Mouse (Mus musculus): Measurements from ENCODE around the gene F12.
A peak's percentile ranks its signal among the peaks of the same experiment; 100 is the strongest.

The F12 gene

DNA sequence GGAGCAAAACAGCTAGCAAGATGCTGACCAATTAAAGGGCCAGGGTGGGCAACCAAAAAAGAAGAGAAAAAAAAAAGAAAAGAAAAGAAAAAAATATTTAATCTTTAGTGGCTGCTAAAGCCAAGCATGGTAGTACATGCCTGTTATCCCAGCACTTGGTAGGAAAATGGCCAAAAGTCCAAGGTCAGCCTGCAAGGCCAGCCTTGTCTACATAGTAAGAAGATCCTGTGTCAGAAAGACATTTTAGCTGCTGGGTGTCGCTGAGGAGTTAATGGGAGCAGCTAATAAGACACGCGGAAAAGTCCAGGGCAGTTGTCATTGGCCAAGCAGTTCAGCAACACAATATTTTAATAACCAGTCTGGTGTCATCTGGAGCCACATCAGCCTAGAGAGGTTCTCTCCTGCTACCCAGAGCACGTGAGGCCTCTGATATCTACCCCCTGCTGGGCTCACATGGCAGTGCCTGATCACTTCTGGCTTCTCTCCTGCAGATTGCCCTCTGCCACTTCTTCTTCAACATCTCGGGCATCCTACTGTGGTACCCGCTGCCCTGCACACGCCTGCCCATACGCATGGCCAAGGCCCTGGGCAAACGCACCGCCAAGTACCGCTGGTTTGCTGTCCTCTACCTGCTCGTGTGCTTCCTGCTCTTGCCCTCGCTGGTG, 13.8 kb downstream of the F12 start:
- DNase-seq = no peak

DNA sequence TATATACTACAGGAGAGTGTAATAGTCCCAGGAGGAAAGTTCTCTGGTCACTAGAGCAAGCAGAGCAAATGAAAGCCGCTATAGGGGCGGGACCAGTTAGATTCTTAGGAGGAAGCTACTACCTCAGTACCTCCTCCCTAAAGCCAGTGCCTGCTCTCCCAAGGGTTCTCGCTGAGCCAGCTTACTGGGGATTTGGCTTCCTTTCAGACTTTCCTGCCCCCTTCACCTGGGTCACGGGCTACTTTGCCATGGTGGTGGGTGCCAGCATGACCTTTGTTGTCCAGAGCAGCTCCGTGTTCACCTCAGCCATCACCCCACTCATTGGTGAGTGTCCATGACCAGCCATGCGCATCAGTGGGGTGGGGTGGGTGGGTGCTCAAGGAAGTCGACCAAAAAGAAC, 14.8 kb downstream of the F12 start:
- DNase-seq = no peak

DNA sequence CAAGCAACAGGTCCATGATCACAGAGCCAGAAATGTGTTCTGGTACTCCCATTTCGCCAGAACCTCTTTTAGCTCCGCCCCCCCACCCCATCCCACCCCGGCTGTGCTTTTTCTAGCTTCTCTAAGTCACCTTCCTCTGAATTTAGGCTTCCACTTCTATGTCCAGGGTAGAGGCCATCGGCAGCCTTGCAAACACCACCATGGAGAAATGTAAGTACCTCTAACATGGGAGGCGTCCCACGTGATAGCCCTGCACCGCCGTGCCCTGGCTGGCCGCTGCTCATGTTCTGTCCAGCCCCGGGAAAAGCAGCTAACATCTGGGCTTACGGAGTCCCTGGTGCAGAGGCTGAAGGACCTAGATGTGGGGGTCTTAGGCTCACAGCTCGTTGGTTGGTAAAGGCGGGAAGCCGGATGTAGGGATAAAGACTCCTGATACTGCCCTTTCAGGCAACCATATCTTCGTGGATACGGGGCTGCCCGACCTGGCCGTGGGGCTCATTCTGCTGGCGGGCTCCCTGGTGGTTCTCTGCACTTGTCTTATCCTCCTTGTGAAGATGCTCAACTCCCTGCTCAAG, 18.0 kb downstream of the F12 start:
- DNase-seq = no peak

DNA sequence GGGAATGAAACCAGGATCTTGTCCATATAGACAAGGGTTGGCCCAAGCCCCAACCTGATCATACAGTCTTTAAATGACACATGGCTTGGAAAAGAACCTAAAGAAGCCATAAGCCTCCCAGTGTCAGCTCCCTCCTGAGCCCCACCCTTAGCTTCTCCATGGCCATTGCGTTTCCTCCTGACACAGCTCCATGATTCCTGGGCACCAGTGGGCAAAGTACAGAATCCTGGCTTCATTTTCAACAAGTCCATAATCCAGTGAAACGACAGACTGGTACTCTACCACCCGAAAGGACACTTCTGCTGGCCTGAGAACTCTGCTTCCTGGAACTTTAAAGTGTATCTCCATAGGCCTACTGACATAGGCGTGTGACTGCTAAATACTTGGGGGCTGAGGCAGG, 19.3 kb downstream of the F12 start:
- no peak for DNase-seq

DNA sequence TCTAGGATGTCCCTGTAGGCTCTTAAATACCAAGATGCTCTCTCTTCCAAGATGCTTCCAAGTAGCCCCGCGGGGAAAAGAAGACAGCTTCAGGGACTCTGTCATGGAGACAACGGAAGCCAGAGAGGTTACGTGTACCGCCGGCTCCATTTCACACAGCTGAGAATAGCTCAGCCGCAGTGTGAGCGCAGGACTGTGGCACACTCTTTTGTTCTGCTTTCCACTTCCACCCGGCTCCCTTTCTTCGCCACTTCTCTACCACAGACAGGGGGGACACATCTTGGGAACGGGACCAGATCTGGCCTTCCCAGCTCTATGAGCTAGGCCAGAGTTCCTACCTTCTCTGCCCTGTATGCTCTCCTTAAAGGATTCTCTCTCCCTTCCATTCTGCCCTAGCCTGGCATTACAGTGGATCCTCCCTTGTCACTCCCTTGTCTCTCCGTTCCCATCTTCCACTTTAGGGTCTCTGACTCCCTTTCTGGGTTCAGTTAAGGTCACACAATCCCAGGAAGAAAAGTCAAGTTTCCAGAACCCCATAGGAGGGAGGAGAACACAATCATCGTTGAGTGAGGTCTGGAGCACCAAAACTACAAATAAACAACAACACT, 20.7 kb downstream of the F12 start:
- no peak for DNase-seq

DNA sequence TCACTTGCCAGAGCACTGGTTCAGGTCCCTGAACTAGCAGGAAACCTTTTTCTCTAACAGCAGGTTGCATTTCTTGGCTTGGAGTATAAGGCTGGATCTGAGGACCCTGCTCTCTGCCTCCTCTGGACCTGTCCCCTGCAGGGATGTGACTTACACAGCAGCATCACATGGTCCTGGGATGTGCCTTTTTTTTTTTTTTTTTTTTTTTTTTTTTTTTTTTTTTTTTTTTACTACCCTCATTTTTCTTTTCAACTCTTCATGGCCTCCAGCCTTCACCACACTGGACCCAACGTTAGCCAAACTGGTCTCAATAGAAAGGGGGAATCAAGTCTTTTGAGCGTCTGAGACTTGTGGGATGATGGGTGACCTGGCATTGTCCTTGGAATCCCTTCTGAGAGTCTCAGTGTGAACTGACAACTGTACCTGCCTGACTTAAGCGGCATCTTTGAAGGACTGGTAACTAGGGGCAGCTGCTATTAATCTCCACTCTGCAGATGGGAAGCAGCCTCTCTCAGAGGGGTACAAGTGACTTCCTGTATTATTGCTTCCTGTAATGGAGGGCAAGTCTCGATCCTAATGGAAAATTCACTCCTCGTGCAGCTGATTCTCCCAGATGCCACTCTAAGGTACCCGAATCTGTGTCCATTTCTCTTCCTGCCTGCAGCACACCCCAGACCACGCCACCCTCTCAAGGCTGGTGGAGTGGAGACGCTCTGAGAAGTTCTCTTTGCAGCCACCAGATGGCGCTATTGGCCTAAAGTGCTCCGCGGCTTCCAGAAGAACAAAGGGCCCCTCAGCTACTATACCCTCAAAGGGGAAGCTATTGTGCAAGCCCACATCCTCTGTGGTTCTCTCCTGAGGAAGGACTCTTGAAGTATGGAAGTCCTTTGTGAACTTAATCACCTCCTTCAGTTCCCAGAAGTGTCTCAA, 21.5 kb downstream of the F12 start:
- DNase-seq = peak; percentile 81 to 86

DNA sequence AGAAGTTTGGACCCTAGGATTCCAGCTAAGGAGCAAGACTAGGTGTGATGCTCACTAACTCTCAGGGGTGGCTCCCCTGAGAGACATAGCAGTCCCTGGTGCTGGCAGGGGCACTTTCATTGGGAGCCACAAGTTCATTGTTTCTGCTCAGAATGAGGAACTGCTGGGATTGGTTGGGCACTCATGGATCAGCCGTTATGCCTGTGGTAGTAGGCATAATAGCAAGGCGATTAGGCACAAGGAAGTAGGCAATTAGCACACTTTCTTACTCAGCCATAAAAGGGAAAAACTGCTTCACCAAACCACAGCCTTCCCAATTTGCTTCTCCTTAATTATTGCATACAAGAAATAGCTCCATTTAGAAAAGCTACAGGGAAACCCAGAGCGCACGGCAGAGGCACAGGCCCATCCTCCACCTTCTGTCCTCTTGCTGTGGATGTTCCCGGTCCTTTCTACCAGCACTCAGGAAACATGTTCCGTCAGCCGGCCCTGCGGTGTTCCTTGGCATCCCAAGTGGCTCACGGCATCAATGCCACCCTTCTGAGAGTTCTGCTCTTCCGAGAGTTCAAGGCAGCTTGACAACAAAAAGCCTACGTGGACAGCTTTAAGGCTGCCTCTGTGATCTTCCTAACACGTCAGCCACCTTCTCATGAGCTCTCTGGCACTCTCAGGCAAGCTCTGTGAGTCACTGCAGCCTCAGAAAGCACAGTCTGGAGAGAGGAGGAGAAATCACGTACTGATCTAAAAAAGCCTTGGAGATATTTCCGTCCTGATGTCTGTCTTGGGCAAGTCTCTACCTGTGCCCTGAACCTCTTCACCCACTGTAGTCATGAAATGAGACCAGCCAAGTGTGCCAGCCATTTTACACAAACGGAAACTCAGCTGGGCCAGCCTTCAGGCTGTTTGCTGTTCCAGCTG, 22.4 kb downstream of the F12 start:
- DNase-seq = no peak

DNA sequence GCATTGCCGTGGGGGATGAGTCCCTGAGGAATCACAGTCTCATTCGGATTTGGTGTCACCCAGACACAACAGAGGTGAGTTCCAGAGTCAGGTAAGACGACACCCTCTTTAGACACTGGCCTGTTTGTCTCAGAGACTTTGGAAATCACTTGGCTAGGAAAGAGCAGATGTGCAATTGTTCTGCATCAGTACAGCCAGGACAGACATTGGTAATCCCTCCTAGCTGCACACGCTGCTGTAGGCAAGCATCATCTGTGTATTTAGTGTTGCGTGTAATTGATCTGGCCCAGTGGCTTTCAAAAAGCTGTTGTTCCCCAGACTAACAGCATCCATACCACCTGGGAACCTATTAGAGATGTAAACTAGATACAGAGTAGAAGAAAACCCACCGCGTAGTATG, 23.3 kb downstream of the F12 start:
- no peak for DNase-seq

DNA sequence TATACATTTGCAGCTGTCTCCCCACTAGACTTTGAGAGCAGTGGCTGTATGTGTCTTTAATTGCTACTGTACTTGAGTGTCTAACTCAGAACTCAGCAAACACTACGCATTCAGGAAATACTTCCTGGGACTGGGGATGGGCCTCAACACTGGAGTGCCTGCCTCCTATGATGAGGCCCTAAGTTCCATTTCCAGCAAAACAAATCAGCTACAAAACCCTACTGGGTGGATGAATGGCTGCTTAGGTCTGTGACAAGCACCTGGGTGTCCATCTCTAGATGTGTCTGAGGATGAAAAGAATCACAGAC, 26.6 kb downstream of the F12 start:
- DNase-seq = no peak

DNA sequence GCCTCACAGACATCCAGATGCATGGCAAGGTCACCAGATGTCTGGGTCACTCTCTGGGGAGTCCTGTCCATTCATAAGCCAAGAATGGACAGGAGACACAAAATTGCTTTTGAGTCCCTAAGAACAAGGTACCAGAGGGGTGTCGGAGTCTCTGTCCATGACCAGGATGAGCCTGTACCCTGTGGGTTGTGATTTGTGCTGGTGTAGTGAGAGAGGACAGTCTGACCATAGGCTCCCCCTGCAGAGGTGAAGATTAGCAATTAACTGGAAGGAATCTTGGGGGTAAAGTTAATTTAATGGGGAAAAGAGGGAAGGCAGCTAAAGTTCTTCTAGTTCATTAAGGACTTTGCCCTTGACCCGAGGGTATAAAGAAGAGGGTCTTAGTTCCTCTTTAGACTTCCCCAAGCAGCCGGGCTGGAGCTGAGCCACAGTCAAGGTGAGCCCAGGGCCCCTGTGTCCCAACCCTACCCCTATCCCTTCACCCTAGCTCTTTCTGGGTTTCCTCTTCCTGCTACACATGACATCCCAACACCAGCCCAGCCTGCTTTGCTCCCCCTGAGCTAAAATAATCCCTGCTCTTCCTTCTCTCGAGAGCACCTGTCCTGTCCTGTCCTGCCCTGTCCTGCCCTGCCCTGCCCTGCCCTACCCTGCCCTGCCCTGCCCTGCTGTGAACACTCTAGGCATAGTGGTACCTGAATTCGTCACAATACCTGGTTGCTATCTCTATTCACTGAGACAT, 27.1 kb downstream of the F12 start:
- no peak for DNase-seq

DNA sequence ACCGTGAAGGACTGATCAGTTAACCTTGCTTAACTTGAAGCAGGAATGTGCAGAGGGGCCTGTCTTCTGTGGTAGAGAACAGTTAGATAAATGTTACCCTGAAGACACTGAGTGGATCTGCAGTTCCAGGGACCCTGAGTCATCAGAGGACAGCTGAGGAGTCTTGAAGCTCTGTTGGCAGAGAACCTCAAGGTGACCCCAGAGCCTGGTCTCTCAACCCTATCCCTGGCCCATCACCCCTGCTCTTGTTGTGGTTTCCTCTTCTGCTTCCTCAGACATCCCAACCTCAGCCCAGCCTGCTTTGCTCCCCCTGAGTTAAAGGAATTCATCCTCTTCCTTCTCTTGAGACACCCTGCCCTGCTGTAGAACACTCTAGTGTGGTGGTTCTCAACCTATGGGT, 28.5 kb downstream of the F12 start, which contains the start of gene Slc34a1:
Gene Slc34a1 (plus strand): TSS at position 100 of the 400 bp plus-strand sequence.
- no peak for DNase-seq

DNA sequence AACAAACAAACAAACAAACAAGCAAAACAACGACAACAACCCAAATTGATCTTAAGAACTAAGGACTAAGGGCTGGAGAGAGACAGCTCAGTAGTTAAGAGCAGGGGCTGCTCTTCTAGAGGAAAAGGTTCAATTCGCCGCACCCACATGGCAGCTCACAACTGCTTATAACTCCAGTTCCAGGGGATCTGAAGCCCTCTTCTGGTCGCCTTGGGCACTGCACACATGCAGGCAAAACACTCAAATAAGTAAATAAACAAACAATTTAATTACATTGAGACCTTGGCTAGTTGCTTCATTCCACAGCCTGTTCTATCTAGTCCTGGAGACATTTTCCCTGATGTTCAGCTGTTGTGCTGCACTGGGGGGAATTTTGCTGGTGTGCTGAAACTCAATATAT, 33.7 kb downstream of the F12 start:
- no peak for DNase-seq

DNA sequence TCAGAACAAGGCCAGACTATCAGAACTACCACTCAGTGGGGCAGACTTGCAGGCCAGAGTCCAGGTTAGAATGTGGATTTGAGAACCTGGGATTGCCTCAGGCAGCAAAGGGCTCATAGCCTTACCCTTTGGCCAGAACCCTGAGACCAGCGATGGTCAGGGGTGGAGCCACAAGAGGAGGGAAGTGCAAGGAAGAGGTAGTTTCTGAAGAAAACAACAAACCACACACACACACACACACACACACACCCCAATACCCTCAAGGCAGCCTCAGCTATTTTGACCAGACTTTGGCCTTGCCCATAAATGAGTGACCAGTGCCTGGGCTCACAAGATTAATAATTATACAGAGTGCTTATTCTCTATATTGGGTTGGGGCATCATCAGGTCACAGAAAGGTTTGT, 35.0 kb downstream of the F12 start:
- DNase-seq = no peak

DNA sequence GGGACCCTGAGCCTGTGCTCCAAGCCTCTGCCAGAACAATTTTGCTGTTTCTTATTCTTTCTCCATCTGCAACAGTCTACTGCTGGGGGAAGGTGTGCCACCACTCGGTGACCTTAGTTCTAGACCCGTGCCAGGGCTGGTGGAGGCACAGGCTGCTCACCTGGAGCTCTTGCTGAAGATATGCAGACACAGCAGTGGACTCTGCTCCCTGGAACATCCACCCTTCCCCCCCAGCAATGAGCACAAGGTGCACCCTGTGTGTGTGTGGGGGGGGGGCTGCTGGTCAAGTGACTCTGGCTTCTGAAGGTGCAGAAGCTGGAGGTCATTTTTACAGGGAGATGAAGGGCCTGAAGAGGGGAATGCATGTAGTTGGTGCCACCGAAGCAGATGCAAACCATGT, 35.9 kb downstream of the F12 start:
- no peak for DNase-seq

DNA sequence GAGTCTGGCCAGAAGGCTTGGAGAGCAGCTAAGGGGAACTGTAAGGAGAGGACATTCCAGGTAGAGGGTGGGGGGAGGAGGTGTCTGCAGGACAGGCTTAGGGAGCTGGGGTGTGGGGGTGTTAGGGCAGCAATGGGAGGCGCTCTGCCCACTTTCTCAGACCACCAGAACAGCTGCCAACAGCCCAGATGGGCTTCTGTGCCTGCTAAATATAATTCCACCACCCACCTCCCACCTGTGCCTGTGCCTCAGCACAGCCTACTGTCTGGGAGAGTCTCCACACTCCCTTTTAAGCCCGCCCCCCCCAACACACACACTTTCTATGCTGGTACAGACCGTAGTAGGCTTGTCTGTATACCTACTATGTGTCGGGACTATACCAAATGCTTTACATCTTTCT, 44.8 kb downstream of the F12 start:
- DNase-seq = no peak

DNA sequence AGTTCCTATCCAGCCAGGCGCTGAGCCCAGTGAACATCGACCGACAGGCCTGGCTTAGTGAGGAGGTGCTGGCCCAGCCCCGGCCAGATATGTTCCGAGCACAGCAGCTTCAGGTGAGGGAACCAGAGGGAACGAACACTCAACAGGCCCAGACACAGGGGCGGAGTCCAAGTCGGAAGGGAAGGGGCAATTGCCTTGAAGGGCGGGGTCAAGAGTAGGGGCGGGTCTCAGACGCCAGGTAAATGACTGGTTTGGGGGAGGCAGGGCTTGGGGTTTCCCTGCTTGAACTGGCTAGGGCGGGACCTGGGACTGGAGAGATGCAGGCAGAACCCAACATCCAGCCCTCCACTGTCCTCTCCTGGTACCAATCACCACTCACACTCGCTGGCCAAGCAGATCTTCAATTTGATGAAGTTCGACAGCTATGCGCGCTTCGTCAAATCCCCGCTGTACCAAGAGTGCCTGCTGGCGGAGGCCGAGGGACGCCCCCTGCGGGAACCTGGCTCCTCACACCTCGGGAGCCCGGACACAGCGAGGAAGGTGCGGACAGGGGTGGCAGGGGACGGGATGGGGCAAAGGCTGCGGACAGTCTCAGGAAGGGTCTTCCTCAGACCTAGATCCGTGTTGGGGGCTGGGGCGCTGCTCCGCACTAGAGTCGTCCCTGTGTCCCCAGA, 47.5 kb downstream of the F12 start:
- DNase-seq = no peak

DNA sequence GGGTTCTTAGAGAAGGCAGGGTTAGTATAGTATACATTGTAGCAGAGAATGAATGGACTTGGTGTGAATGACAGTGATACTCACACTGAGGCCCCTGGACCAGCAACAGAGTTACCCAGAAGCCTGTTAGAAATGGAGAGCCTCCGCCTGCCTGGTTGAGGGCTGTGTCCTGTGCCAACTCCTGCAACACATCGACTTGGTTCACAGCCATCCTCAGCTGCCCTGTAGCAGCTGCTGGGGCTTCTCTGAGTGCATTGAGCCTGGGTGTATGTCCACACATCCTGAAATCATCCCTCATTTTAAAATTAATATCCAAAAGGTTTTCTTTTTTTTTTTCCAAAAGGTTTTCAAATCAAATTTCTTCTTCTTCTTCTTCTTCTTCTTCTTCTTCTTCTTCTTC, 50.7 kb downstream of the F12 start:
- DNase-seq = no peak

DNA sequence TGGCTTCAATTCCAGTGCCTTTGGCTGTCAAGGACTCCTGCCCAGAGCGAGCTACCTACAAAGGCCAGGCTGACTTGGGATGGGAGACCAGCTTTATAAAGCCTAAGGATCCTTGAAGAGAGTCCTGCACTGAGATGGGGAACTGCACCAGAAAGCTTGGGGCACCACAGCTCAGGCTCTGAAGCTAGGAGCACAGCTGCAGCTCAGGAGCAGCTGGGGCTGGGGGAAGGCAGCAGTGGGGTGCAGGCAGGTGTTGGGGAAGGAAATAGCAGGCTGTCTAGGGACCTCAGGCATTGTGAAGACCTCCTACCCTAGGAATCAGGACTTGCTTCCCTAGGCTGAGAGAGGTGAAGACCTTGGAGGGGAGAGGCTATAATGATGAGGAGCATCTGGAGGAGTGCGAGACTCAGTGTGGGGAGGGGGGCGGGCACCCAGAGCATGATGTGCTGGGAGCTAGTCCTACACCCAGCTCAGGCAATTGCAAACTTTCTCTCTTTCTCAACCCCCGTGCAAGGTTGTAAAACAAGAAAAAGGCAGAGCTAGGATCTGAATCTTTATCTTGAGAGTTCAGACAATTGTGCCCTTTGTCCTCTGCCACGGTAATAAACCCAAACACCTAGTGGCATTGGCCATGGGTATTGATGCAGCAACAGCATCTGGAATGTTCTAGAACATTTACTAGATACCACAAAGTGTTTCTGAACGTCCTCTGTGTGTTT, 52.2 kb downstream of the F12 start:
- DNase-seq = no peak

DNA sequence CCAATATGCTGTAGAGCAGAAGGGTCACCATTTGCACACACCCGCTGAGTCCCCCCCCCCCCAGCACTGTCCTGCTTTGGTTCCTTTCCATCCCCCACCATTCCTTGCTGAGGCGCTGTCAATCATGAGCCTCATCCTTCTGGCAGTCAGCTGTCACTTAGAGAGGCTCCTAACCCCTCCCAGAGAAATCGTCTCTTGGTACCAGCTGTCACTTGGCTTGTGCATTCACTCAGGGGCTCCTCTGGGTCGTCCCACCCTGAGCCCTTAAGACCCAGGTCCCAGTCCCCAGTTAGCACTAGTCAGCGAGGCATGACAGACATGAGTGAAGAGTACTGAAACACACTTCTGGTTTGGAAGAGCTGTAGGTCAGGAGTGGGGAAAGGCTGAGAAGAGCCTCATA, 54.9 kb downstream of the F12 start:
- DNase-seq = no peak

DNA sequence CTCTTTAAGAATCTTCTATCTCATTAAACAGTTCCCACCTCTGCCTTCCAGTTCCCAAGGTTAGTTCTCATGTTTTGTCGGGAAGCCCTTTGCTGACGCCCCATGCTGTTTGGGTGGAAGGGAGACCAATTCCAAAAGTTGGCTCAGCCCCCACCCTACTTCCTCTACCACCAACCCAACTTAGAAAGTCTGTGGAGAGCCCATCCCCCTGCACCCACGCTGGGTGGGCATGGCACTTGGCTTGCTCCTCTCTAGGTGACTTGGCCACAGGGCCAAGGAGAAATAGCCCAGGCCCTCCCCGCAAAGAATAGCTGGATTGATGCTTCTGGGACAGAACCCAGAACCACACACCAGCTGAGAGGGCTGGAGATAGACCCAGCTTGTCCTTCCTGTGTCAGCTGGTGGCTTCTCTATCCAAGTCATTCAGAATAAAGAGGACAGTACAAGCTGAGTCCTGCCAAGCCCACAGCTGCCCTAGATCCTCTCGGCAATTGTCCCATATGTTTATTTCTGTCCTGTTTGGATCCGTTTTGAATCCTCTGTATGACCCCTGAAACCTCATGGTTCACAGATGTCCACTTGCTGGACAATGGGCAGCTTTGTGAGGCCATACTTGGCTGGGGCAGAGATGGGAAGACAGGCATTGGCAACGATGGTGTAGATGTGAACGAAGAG, 55.4 kb downstream of the F12 start:
- no peak for DNase-seq

All from cerebellum, postnatal 25 days (tissue).